Mouse (Mus musculus): ENCODE data around the gene Tmem130. TPM values are rescaled to one million over a fixed set of nuclear protein-coding genes. Genes with fewer than 3 reads are reported as not detected.
"Not testable (repeated sequence)": the region's sequence is repeated elsewhere in the genome, so short reads cannot be mapped to it uniquely, and the experiment has no call there.

The Tmem130 gene
- total RNA-seq (2015) (not detected in 2 replicates), total RNA-seq (2017) (not detected in 2 replicates)

- no peak for ATAC-seq (ENCODE audit: poor library complexity, severe bottlenecking)
Measured at GRCm38 (mm10) chr5:144761161-144761868, at the start of gene Tmem130. Tmem130 (minus strand) TSS chr5:144761818.

GRCm38 (mm10) chr5:144806931-144807330, 45.3 kb upstream of the Tmem130 start:
- no peak for ATAC-seq (ENCODE audit: poor library complexity, severe bottlenecking)

DNA sequence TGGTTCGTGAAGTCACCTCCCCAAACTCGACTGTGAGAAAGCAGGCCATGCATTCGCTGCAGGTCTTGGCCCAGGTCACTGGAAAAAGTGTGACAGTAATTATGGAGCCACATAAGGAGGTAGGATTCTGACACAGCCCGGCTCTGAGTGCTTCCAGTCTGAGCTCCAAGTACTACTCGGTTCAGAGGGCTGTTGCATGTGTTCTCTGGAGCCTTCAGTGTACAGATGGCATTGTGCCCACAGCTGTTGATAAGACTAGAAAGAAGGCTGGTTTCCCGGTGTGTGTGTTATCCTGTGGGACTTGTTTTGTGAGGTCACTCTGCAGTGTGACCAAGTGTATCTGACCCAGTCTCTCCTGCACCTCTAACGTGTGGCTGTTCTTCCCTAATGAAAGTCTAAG, 42.6 kb upstream of the Tmem130 start:
- ATAC-seq (ENCODE audit: poor library complexity, severe bottlenecking): no peak

GRCm38 (mm10) chr5:144803066-144803465, 41.4 kb upstream of the Tmem130 start:
- no peak for ATAC-seq (ENCODE audit: poor library complexity, severe bottlenecking)

GRCm38 (mm10) chr5:144797116-144797515, 35.5 kb upstream of the Tmem130 start:
- no peak for ATAC-seq (ENCODE audit: poor library complexity, severe bottlenecking)

- ATAC-seq (ENCODE audit: poor library complexity, severe bottlenecking): peak; percentile 61
Measured at GRCm38 (mm10) chr5:144794687-144795086, 33.1 kb upstream of the Tmem130 start.

GRCm38 (mm10) chr5:144793374-144793773, 31.8 kb upstream of the Tmem130 start:
- ATAC-seq (ENCODE audit: poor library complexity, severe bottlenecking): no peak

GRCm38 (mm10) chr5:144786464-144786863, 24.8 kb upstream of the Tmem130 start:
- no peak for ATAC-seq (ENCODE audit: poor library complexity, severe bottlenecking)

DNA sequence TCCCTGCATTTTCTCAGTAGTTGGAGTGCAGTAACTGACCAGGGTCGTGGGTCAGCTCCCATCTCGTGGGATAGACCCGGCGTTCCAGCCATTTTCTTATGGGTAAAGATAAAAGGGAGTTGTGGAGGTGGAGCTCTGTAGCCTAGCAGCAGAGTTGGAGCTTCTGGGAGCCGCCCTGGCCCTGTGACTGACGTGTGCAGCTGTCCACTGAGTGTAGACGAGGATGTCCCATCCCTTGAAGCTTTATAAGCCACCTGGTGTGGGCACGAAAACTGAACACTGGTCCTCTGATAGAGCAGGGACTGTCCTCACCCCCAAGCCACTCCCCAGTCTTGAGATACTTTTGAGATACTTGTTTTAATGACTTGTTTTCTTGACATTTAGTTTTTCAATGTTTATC, 19.0 kb upstream of the Tmem130 start:
- ATAC-seq (ENCODE audit: poor library complexity, severe bottlenecking): no peak

- no peak for ATAC-seq (ENCODE audit: poor library complexity, severe bottlenecking)
Measured at GRCm38 (mm10) chr5:144773231-144773630, 11.6 kb upstream of the Tmem130 start.

DNA sequence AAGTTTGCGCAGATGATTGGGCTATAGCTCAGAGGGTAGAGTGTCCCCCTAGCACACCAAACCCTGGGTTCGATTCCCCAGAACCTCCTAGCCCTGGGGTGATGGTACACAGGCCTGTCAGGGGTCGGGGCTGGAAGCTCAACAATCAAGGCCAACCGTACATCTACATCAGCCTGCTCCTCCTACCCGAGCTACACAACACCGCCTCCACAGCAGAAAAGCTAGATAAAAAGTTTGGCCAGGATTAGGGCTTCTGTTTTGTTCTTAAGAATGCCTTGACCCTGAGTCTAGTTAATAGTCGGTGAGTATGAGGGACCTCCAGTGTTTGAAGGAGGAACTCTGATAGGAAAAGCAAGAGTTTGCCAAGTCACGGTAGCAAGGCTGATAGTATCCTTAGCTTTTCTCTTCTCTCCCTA, 7.5 kb upstream of the Tmem130 start:
- no peak for ATAC-seq (ENCODE audit: poor library complexity, severe bottlenecking)

DNA sequence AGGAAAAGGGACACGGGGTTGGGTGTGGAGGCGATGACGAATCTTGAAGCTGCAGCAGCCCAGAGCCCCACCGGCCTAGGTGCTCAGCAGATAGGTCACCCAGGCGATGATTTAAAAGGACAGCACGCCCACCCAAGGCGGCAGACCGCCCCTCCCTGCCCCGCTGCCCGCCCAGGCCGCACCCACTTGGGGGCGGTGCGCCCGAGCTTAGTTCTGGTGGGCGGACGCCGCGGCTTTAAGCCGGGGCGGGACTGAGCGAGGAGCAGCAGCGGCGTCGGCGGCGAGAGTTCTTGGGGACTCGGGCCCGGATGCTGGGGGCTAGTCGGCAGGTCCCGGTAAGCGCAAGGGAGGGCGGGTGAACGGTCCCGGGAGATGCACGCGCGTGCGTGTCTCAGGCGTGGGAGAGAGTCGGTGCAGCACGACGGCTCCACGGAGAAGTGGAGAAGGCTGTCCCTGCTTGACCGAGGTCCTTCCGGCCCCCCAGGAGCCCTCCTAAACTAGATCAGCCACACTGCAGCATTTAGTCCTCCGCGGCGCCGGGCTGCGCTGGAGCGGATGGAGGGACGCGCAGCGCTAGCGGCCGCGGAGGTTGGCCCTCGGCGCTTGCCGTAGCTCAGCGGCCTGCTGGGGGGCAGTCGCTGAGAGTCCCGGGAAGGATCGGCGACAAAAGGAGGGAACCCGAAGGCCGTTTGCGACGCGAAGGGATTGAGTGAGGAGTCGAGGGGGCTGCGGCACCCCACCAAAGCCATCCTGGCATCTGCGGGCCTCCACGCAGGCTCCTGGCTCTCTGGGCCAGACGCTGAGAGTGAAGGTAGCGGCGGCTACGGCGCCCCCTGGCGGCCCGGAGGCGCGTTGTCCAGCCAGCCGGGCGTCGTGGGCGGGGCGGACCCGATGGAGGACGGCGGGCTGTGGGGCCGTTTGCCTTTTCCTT, 6.6 kb upstream of the Tmem130 start:
- peak; percentile 84 for ATAC-seq (ENCODE audit: poor library complexity, severe bottlenecking)

DNA sequence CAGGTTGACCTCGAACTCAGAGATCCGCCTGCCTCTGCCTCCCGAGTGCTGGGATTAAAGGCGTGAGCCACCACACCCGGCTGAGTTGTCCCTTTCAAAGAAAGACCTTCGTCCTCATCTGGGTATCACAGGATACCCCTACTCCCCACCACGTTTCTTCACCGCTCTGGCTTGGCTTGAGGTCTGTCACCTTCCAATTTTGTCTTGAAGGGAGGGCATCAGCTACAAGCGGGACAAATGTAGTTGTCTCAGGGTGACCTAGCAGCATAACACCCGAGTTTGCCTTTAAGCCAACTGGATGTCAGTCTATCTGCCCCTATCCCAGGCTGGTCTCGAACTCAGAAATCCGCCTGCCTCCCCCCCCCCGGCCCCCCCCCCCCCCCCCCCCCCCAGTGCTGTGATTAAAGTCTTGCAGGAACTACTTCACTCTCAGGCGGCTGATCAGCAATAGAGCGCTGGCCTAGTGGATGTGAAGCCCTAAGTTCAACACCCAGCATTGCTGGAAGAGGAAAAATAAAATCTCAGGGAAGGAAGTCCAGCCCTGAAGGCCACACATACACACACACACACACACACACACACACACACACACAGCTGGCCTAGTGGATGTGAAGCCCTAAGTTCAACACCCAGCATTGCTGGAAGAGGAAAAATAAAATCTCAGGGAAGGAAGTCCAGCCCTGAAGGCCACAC, 5.6 kb upstream of the Tmem130 start, which contains the start of gene Trrap:
Gene Trrap, plus strand, starts transcription at position 627 of the 693 bp plus-strand sequence.
- not testable (repeated sequence) for ATAC-seq (ENCODE audit: poor library complexity, severe bottlenecking)

DNA sequence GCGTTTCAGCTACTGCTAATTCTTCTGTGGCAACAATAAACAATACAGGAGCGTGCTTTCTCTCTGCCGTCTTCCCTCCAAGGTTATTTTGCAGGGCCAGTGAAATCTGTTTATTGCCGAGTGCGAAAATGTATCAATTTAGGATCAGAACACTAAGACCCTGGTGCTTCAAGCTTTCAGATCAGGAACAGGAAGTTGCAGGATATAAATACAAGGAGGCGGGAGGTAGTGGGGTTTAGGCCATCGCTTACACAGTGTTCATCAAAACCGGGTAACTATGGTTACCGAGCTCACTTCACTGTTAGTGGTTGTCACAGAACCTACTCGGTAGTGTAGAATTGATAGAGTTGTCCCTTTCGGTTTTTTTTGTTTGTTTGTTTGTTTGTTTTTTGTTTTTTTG, 5.0 kb upstream of the Tmem130 start:
- ATAC-seq (ENCODE audit: poor library complexity, severe bottlenecking): no peak

GRCm38 (mm10) chr5:144766026-144766425, 4.4 kb upstream of the Tmem130 start:
- no peak for ATAC-seq (ENCODE audit: poor library complexity, severe bottlenecking)

DNA sequence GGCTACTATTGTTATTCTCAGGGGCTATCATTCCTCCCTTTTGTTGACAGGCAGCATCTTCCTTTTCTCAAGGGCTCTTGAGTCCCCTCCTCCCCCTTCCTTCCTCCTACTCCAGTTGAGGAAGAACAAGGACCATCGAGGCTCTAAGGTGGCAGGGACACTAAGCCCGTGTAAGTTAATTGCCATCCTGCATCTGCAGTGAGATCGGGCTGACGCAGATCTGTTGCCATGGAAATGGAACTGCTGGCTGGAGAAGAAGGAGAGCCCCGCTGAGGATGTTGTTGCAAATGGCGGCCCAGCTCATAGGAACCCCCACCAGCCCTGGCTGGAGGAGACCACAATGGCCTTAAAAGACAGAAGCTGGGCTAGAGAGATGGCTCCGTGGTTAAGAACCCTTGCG, 3.2 kb downstream of the Tmem130 start:
- no peak for ATAC-seq (ENCODE audit: poor library complexity, severe bottlenecking)

DNA sequence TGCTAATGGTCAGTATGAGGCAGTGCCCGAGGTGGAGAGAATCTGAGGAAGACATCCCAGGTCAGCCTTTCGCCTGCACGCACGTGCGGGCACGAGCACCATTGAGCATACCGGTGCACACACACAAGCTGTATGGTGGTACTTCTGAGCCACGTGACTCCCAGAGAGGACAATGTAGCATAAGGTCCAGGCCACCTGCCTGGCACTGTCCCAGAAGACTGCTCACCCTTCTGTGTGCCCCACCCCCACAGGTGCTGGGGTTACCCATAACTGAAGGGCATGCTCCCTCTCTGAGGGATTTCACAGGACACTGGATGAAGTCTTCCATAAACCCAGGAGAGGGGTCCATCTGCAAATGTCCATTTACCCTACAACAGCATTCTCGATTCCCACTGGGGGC, 4.2 kb downstream of the Tmem130 start:
- no peak for ATAC-seq (ENCODE audit: poor library complexity, severe bottlenecking)

GRCm38 (mm10) chr5:144755191-144755590, 6.4 kb downstream of the Tmem130 start:
- no peak for ATAC-seq (ENCODE audit: poor library complexity, severe bottlenecking)

GRCm38 (mm10) chr5:144753041-144753440, 8.6 kb downstream of the Tmem130 start:
- ATAC-seq (ENCODE audit: poor library complexity, severe bottlenecking): peak; percentile 83

DNA sequence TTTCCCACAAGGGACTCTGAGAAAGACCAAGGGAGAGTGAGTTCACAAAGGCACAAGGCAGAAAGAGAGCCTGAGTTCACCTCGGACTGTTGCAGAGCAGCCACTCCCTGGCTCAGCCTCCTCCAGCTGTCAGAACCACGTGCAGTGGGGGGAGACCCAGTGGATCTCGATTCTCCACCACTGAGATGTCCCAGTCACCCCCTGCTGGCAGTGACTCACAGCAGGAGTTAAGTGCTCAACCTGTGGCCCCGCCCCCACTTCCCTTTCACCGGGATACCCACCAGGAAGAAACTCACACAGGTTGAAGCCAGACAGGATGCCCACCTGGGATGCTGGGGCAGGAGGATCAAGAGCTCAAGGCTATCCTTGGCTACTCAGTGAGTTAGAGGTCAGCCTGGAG, 9.2 kb downstream of the Tmem130 start:
- ATAC-seq (ENCODE audit: poor library complexity, severe bottlenecking): no peak

- no peak for ATAC-seq (ENCODE audit: poor library complexity, severe bottlenecking)
Measured at GRCm38 (mm10) chr5:144737101-144737500, 24.5 kb downstream of the Tmem130 start.
